Mouse (Mus musculus) erythroblast, embryonic 14.5 days (primary cell): ENCODE measurements around the gene Rnf169.

ENCODE experiments used
- GATA1 ChIP-seq: IDR thresholded peaks from 2 replicates; pipeline ENCODE4 v1.6.1; 2012; ENCODE audit warnings: low read length, inconsistent platforms, mixed read lengths
- TAL1 ChIP-seq: IDR thresholded peaks from 3 replicates; pipeline ENCODE4 v1.6.1; 2012; ENCODE audit warnings: low read length, inconsistent platforms, mixed read lengths

DNA sequence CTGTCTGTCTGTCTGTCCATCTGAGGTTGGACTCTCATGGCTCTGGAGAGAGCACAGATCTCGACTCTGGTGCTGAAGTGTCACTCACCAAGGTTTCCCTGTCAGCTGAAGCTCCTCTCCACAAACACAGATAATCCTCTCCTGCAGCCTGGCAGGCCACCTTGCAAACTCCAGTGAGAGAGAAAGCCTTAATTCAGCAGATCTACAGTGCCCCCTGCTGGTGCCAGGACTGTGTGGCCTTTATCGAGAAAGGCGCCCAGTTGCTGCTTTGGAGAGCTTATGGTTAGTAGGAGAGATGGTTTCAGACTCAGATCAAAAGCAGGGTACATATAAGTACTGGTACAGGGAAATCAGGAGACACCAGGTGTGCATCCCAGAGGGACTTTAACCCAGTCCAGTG lies 103.9 kb downstream of the Rnf169 start:
- TF ChIP-seq GATA1 (no peak), TAL1 (no peak)
